Mouse (Mus musculus) stomach, postnatal 0 days (tissue): ENCODE measurements at regions not wholly inside any gene's neighbourhood (a gene's known extent, or its start where the extent isn't known, plus 50 kb on each side); places are given as distances from the start of the nearest gene placed in this dataset.

Source experiments
- ATAC-seq: fragments of 200-750 bp; cut with Nextera tagmentation; 2 replicates; pipeline ENCODE4 v1.8.0; 2017; ENCODE audit not compliant: low FRiP score, low TSS enrichment
- DNase-seq: peaks from one replicate; pipeline ENCODE4 v3.0.0-alpha.2; 2016; ENCODE audit warnings: low spot score
- H3K27ac ChIP-seq: fragments of 300-500 bp; sonication (generic); replicated peaks from 2 replicates; pipeline ENCODE4 v1.5.1; 2014; ENCODE audit warnings: mild to moderate bottlenecking, control low read depth
- H3K27me3 ChIP-seq: fragments of 300-500 bp; sonication (generic); 2 replicates; pipeline ENCODE4 v1.6.1; 2014; ENCODE audit warnings: low read length; ENCODE audit not compliant: control insufficient read depth, insufficient read depth
- H3K36me3 ChIP-seq: fragments of 300-500 bp; sonication (generic); 2 replicates; pipeline ENCODE4 v1.6.1; 2014; ENCODE audit warnings: low read length, mixed read lengths; ENCODE audit not compliant: control insufficient read depth, insufficient read depth
- H3K4me1 ChIP-seq: fragments of 300-500 bp; sonication (generic); replicated peaks from 2 replicates; pipeline ENCODE4 v1.6.1; 2014; ENCODE audit warnings: antibody characterized with exemption; ENCODE audit not compliant: control insufficient read depth, insufficient read depth
- H3K4me2 ChIP-seq: fragments of 300-500 bp; sonication (generic); replicated peaks from 2 replicates; pipeline ENCODE4 v1.6.1; 2014; ENCODE audit warnings: low read depth, mild to moderate bottlenecking, control low read depth, moderate library complexity
- H3K4me3 ChIP-seq: fragments of 300-500 bp; sonication (generic); 2 replicates; pipeline ENCODE4 v1.5.1; 2014; ENCODE audit warnings: low read depth, low read length, control low read depth
- H3K9ac ChIP-seq: fragments of 300-500 bp; sonication (generic); 2 replicates; pipeline ENCODE4 v1.6.1; 2014; ENCODE audit warnings: mild to moderate bottlenecking, low read length, control low read depth, mixed read lengths
- H3K9me3 ChIP-seq: fragments of 300-500 bp; sonication (generic); 2 replicates; pipeline ENCODE4 v1.6.1; 2016; ENCODE audit warnings: low read length; ENCODE audit not compliant: control insufficient read depth
- CTCF ChIP-seq: IDR thresholded peaks from 2 replicates; pipeline ENCODE4 v1.5.1; 2016; ENCODE audit warnings: antibody characterized with exemption, low read depth, mild to moderate bottlenecking, moderate library complexity
- EP300 ChIP-seq: optimal IDR thresholded peaks from 2 replicates; pipeline ENCODE3; 2016; ENCODE audit warnings: antibody characterized with exemption
- WGBS: fragments of 180-500 bp; shearing (Covaris S2); extraction: QIAGEN DNeasy Blood & Tissue Kit; methylation state at CpG from one replicate; pipeline ENCODE4 v1.1.7; 2014; 5-methylcytosine and 5-hydroxymethylcytosine counted together

DNA sequence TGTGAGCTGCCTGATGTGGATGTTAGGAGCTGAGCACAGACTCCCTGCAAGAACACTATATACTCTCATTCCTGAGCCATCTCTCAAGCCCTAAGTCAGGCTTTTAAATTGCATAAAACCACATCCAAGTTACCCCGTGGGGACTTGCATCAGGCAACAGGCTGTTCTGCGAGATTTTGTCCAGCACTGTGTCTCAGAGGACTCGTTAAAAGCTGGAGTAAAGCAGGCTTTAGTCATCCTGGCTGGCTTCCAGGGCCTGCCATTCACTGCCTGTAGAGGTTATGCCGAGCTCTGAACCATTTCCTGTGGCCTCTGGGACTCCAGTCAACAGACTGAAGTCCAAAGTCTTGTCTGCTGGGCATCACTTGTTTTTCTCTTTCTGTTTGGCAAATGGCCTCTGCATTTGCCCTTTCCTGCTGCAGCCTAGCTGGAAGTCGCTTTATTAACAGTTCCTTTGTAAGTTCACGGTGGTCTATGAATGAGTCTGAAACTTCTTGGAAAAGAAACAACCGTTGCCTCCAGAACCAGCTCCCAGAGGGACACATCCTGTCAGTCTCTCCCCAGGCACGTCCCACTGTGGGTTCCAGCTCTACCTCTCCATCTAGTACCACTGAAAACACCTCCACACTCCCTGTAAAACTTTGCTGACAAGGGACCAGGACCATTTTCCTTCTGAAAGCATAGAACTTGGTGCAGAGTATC lies 61.8 kb upstream of the C1qtnf3 start:
- TF ChIP-seq CTCF (no peak), EP300 (no peak)
- Histone ChIP-seq H3K27me3 (no peaks in the 10 kb centered on the region), H3K27ac (peak overlapping the region; percentile 20), H3K36me3 (no peaks in the 10 kb centered on the region), H3K9me3 (no peaks in the 10 kb centered on the region), H3K4me1 (peaks cover 4% of the 10 kb centered on the region; the same call in 1 of the 2 replicates), H3K4me2 (no peak overlapping the region), H3K4me3 (no peak overlapping the region), H3K9ac (no peak overlapping the region)
- peak; percentile 82 for DNase-seq
- 24% methylated on average over 8 of the region's 8 CpGs for WGBS
- ATAC-seq = peak; percentile 88

DNA sequence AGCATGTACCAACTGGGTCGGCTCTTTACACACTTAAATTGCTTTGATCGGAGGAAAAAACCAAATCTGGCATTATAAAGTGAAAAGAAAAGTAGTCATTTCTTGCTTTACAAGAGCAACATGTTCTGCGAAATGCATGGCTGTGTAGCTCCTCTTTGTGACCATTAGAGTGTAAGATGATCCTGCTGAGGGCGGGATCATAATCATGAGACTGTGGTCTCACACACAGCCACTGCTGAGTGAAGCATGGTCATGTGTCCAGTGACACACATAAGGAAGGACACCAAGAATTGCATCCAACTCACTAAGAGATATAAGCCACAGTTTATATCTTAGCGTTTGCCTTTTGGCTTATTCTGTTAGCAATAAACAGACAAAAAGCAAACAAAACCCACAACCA lies 53.8 kb upstream of the C1qtnf3 start:
- Histone ChIP-seq H3K9me3 (no peaks in the 10 kb centered on the region), H3K9ac (no peak overlapping the region), H3K36me3 (no peaks in the 10 kb centered on the region), H3K27me3 (no peaks in the 10 kb centered on the region), H3K4me2 (no peak overlapping the region), H3K27ac (no peak overlapping the region), H3K4me1 (no peaks in the 10 kb centered on the region), H3K4me3 (no peak overlapping the region)
- DNase-seq (no peak), ATAC-seq (no peak)
- WGBS = 67% methylated on average over 5 of the region's 5 CpGs
- TF ChIP-seq EP300 (no peak), CTCF (no peak)

DNA sequence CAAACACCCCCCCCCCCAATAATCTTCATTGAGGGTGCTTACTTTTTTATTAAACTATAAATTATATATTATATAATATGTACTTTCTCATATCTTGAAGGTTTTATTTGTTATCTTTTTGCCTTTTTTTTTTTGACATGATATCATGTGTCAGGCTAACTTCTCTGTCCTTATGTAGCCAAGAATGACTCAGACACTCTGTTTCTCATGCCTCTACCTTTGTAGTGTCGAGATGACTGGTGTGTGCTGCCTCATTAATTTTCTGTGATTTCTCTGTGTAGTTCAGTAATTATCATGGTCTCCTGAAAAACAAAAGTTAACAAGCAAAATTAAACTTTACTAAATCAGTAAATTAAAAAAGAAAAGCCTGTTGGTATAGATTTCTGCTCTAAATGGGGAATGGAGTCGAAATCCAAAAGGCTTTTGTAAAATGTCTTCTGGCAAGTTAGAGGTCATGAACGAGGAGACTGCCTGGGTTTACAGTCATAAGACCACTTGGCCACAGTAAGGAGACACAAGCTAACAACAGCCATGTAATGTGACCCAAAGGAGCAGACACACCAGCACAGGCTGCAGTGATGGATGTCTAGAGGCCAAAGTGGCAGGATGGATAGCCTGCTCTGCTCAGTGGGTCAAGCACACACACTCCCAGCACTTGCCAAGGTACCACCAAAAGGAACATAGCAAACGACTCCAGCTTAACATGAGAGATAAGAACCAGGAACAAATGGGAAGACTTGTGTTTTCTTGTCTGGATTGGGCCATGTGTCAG lies 53.2 kb upstream of the C1qtnf3 start:
- ATAC-seq = no peak
- no peak overlapping the region for H3K27ac ChIP-seq
- 51% methylated on average over 4 of the region's 4 CpGs for WGBS
- H3K4me3 ChIP-seq = no peak overlapping the region
- DNase-seq = no peak
- H3K4me2 ChIP-seq = no peak overlapping the region
- no peak for TF ChIP-seq CTCF
- TF ChIP-seq EP300 = no peak
- no peaks in the 10 kb centered on the region for H3K36me3 ChIP-seq
- no peaks in the 10 kb centered on the region for H3K4me1 ChIP-seq
- H3K9ac ChIP-seq = no peak overlapping the region
- H3K9me3 ChIP-seq = no peaks in the 10 kb centered on the region
- H3K27me3 ChIP-seq = no peaks in the 10 kb centered on the region

DNA sequence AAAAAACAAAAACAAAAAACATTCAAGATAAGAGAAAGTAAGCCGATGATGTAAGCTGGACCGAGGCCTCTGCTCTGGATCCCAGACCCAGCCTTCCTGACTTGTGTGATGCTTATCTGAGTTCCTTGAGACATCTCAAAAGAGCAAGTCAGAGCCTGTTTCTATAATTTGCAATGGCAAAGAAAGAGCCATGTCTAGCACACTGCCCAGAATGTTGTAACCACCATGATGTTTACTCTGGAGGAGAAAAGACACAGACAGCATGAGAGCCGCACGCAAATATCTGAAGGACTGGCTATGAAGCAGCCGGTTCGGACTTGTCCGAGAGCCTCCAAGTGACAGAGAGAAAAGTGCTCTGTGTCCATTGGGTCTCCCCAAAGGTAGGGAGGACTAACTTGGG lies 52.2 kb upstream of the C1qtnf3 start:
- Histone ChIP-seq H3K4me1 (no peaks in the 10 kb centered on the region), H3K36me3 (no peaks in the 10 kb centered on the region), H3K27ac (no peak overlapping the region), H3K4me2 (no peak overlapping the region), H3K9ac (no peak overlapping the region), H3K4me3 (no peak overlapping the region), H3K9me3 (no peaks in the 10 kb centered on the region), H3K27me3 (no peaks in the 10 kb centered on the region)
- DNase-seq = no peak
- ATAC-seq = no peak
- 77% methylated on average over 7 of the region's 7 CpGs for WGBS
- TF ChIP-seq EP300 (no peak), CTCF (no peak)

DNA sequence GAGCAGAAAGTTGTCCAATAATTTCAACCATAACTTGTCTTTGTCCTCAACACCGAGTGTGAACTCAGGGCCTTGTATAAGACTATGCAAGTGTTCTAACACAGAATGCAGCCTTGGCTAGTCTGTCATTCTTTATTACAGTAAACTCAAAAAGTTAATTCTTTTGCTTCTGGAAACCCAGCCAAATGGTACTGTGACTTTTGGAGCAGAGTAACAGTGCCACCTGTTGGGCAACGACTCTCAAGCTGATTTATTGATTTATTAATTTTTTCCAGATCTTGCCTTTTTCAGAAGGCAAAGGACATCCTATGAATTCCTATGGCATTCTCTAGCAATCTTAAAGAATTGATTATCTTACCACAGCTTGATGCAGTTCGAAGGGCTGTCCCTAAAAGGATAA lies 51.1 kb upstream of the C1qtnf3 start:
- Histone ChIP-seq H3K4me1 (no peaks in the 10 kb centered on the region), H3K9me3 (no peaks in the 10 kb centered on the region), H3K4me3 (no peak overlapping the region), H3K4me2 (no peak overlapping the region), H3K27ac (no peak overlapping the region), H3K36me3 (no peaks in the 10 kb centered on the region), H3K9ac (no peak overlapping the region), H3K27me3 (no peaks in the 10 kb centered on the region)
- TF ChIP-seq EP300 (no peak), CTCF (peak; percentile 81)
- peak; percentile 36 for DNase-seq
- 31% methylated on average over 3 of the region's 3 CpGs for WGBS
- ATAC-seq = no peak

DNA sequence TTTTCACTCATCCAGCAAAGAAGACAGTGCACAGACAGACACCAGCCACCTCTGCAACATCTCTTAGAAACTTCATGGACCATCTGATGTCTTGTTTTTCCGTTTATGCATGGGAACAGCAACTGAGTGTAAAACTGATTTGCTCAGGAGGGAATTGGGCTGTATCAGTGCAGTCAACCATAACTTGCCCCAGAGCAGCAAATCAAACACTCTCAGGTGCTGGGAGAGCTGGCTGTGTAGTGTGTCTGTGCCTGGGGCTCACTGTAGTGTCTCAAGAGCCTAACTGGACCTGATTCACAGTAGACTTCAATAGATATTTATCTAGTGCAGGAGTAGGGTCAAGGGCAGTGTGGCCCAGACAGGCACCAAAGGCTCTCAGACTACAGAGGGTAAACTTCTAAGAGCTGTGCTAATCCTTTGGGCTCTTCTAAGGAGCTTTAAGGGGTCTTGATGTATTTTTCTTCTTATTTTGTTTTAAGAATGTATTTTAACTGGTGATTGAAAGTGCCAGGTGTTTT lies 50.3 kb upstream of the C1qtnf3 start:
- no peak overlapping the region for H3K9ac ChIP-seq
- WGBS = 50% methylated on average over 1 of the region's 1 CpGs
- no peak for DNase-seq
- no peaks in the 10 kb centered on the region for H3K9me3 ChIP-seq
- H3K27ac ChIP-seq = no peak overlapping the region
- ATAC-seq = no peak
- H3K4me1 ChIP-seq = no peaks in the 10 kb centered on the region
- H3K4me2 ChIP-seq = no peak overlapping the region
- TF ChIP-seq CTCF (no peak), EP300 (no peak)
- no peaks in the 10 kb centered on the region for H3K36me3 ChIP-seq
- no peak overlapping the region for H3K4me3 ChIP-seq
- no peaks in the 10 kb centered on the region for H3K27me3 ChIP-seq
